Comparison of ENCODE assay signal across 8 mouse cellular contexts in the genomic region with DNA sequence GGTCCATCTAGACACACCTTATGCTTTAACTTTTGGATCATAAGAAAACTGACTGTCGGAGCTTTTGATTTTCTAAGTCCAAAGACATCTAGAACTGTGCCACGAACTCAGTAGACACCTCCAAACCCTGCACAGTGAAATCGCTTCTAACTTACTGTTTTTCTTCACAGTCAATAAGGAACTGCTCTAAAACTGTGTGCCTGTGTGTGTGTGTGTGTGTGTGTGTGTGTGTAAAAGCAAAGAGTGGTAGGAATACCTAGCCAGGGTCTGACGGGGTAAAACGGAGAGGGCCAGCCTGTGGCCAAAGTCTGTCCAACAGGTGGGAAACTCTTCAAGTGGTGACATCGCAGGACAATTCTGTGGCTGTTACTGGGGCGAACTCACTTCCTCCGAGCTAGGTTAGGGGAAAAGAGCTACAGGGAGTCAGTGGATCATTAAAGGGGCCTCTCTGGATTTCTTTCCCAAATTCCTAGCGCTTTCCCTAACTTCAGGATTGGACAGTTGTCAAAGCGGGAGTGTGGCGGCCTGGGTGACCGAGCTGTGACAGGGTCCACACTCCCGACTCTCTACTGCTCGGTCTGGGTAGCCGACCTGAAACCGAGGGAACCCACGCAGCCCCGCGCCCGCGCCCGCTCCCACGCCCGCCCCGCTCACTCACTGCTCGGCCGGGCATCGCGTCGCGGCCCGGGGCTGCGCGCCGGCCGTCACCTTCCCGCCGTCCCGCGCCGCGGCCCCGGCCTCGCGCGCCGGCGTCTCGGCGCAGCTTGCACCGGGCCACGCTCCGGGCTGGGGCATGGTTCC. TPM values are rescaled to one million over a fixed set of nuclear protein-coding genes. Genes with fewer than 3 reads are reported as not detected.
A peak's percentile ranks its signal among the peaks of the same experiment; 100 is the strongest.
DNase-seq lines count a peak whose midpoint lies in the region; ATAC-seq and TF ChIP-seq lines count a peak whose summit lies in the region.

No protein-coding gene starts in this region.

- peak overlapping the region; percentile 83 for H3K4me2 ChIP-seq in forebrain, embryonic 11.5 days (ENCODE audit: low read depth, low read length, severe bottlenecking)
- H3K4me2 ChIP-seq in liver, postnatal 0 days (ENCODE audit: low read depth, low read length), result peak overlapping the region; percentile 85

- peak overlapping the region; percentile 96 for H3K4me3 ChIP-seq in G1E (ENCODE audit: low read depth, low read length)
- H3K4me3 ChIP-seq in forebrain, embryonic 11.5 days (ENCODE audit: low read depth, low read length), result peak overlapping the region; percentile 91
- H3K4me3 ChIP-seq in liver, postnatal 0 days (ENCODE audit: low read depth, low read length), result peak overlapping the region; percentile 86

- intact Hi-C loops in heart, postnatal 25 days (cut with DNase I), result loop anchor here (5.0 kb wide), 1 partner anchor 163 kb away; the partner anchor contains the start of gene Ank

- H3K36me3 ChIP-seq in G1E (replicated peaks), result peaks cover 37% of the 10 kb centered on the region
- H3K36me3 ChIP-seq in forebrain, embryonic 11.5 days (ENCODE audit: control insufficient read depth, insufficient read depth, low read length), result no peaks in the 10 kb centered on the region
- peaks cover 4% of the 10 kb centered on the region; the same call in 1 of the 2 replicates for H3K36me3 ChIP-seq in liver, postnatal 0 days (replicated peaks; ENCODE audit: insufficient read depth, low read length)
- 0 out of 2 replicates have a peak, but pooled peaks cover 4% of the 10 kb centered on the region for H3K36me3 ChIP-seq in splenic B cell, adult 2 months (ENCODE audit: control insufficient read depth, insufficient read depth, low read length, poor library complexity, severe bottlenecking)

- WGBS in forebrain, embryonic 11.5 days, result 2% methylated on average over 50 of the region's 53 CpGs
- WGBS in liver, postnatal 0 days (ENCODE audit: insufficient replicate concordance), result 2% methylated on average over 34 of the region's 53 CpGs

- no peaks in the 10 kb centered on the region for H3K9me3 ChIP-seq in G1E (replicated peaks)
- no peaks in the 10 kb centered on the region for H3K9me3 ChIP-seq in forebrain, embryonic 11.5 days (ENCODE audit: control insufficient read depth, low read length)
- no peaks in the 10 kb centered on the region for H3K9me3 ChIP-seq in liver, postnatal 0 days (ENCODE audit: low read length)

- TF ChIP-seq CTCF in G1E (IDR thresholded peaks at IDR 0.05; ENCODE audit: low read depth, low read length), result no peak
- TF ChIP-seq CTCF in liver, postnatal 0 days (IDR thresholded peaks at IDR 0.05; ENCODE audit: low read depth), result no peak

- TF ChIP-seq EP300 in liver, postnatal 0 days (IDR thresholded peaks at IDR 0.05; ENCODE audit: low read depth), result no peak

- ATAC-seq in G1E (ENCODE audit: extremely low read depth, insufficient number of reproducible peaks, low FRiP score, poor library complexity, severe bottlenecking), result no peak
- no peak; the same call in 1 of the 2 replicates for ATAC-seq in forebrain, embryonic 11.5 days (replicated peaks; ENCODE audit: low FRiP score)
- ATAC-seq in liver, postnatal 0 days, result peak; percentile 53

- H3K4me1 ChIP-seq in G1E (ENCODE audit: insufficient read depth, low read depth, low read length), result peaks cover 37% of the 10 kb centered on the region
- peaks cover 8% of the 10 kb centered on the region for H3K4me1 ChIP-seq in forebrain, embryonic 11.5 days (replicated peaks; ENCODE audit: control insufficient read depth, insufficient read depth, low read length)
- H3K4me1 ChIP-seq in liver, postnatal 0 days (ENCODE audit: insufficient read depth), result peaks cover 42% of the 10 kb centered on the region

- no peak overlapping the region for H3K27ac ChIP-seq in forebrain, embryonic 11.5 days (ENCODE audit: low read depth, low read length)
- H3K27ac ChIP-seq in liver, postnatal 0 days (ENCODE audit: low read depth), result peak overlapping the region; percentile 89

- H3K9ac ChIP-seq in forebrain, embryonic 11.5 days (ENCODE audit: low read length), result peak overlapping the region; percentile 75
- peak overlapping the region; percentile 97 for H3K9ac ChIP-seq in liver, postnatal 0 days (replicated peaks)

- peak; percentile 91 for DNase-seq in heart, adult 11 months
- DNase-seq in heart, postnatal 25 days (ENCODE audit: low spot score), result no peak
- no peak for DNase-seq in G1E (ENCODE audit: low spot score)
- peak; percentile 63 for DNase-seq in forebrain, embryonic 11.5 days (ENCODE audit: low spot score)
- DNase-seq in induced T-regulatory cell, adult 2 months (ENCODE audit: low read depth), result peak; percentile 63
- DNase-seq in liver, postnatal 0 days, result peak; percentile 38
- peak; percentile 50 for DNase-seq in splenic B cell, adult 2 months (ENCODE audit: low read depth, low spot score)
- DNase-seq in layer of hippocampus, postnatal 36 days, result no peak

- no peaks in the 10 kb centered on the region for H3K27me3 ChIP-seq in G1E (ENCODE audit: insufficient read depth, low read length)
- H3K27me3 ChIP-seq in forebrain, embryonic 11.5 days (ENCODE audit: control insufficient read depth, insufficient read depth, low read length), result no peaks in the 10 kb centered on the region
- H3K27me3 ChIP-seq in liver, postnatal 0 days (ENCODE audit: insufficient read depth, low read length), result no peaks in the 10 kb centered on the region
- no peaks in the 10 kb centered on the region for H3K27me3 ChIP-seq in splenic B cell, adult 2 months (ENCODE audit: control insufficient read depth, insufficient read depth, low read length, poor library complexity, severe bottlenecking)

RNA-seq across cellular contexts. Expression of gene Otulin, which starts 0.5 kb away (rescaled TPM):
- total RNA-seq in heart, postnatal 25 days (2021), result 10 to 100 TPM; 22.4 to 26.8 TPM
- total RNA-seq in G1E (2014; fragmentation: Nextera tagmentation), result 40.3 and 42.5 TPM in 2 replicates
- 33.8 and 43.3 TPM in 2 replicates for total RNA-seq in G1E (2017)
- 37.4 and 40.3 TPM in 2 replicates for polyA plus RNA-seq in G1E (2012)
- 35.7 and 44.0 TPM in 2 replicates for polyA plus RNA-seq in forebrain, embryonic 11.5 days (2014; fragmentation: Nextera tagmentation; extraction: Ambion mirVana)
- 20.8 and 23.5 TPM in 2 replicates for polyA plus RNA-seq in liver, postnatal 0 days (2015; fragmentation: Nextera tagmentation; extraction: Ambion mirVana)
- 10 to 100 TPM; 18.4 to 19.4 TPM for total RNA-seq in layer of hippocampus, postnatal 36 days (2021)

RNA-seq across cellular contexts. Expression of gene Otulinl, which starts 51.4 kb away (rescaled TPM):
- total RNA-seq in heart, postnatal 25 days (2021), result 1 to 10 TPM; 2.7 to 3.6 TPM
- not detected in 2 replicates for total RNA-seq in G1E (2014; fragmentation: Nextera tagmentation)
- total RNA-seq in G1E (2017), result 0.23 TPM in 1 of 2 replicates, not detected in the other
- not detected in 2 replicates for polyA plus RNA-seq in G1E (2012)
- polyA plus RNA-seq in forebrain, embryonic 11.5 days (2014; fragmentation: Nextera tagmentation; extraction: Ambion mirVana), result 9.2 and 9.4 TPM in 2 replicates
- 12.3 and 13.7 TPM in 2 replicates for polyA plus RNA-seq in liver, postnatal 0 days (2015; fragmentation: Nextera tagmentation; extraction: Ambion mirVana)
- total RNA-seq in layer of hippocampus, postnatal 36 days (2021), result 10 to 100 TPM; 30.0 to 33.1 TPM

Comparison
In these comparisons a context has a peak if more than half of its experiments do, and no peak if none do; other contexts are left out.
1. DNase-seq: peak in heart, adult 11 months (single experiment), forebrain, embryonic 11.5 days (single experiment), induced T-regulatory cell, adult 2 months (single experiment), liver, postnatal 0 days (single experiment) and splenic B cell, adult 2 months (single experiment); none in heart, postnatal 25 days (single experiment), G1E (single experiment) and layer of hippocampus, postnatal 36 days (0 of 2).
2. RNA of gene Otulinl, which starts 51.4 kb away (total RNA-seq): 30.0 to 33.1 TPM in layer of hippocampus, postnatal 36 days; 2.7 to 3.6 TPM in heart, postnatal 25 days and 0.23 TPM in G1E; every median in the first group is over 4 times any median in the second.
3. Peak in every context shown above with its lines, with median percentiles within 50 percentile points of each other: H3K4me3 ChIP-seq.